Mouse (Mus musculus) stomach, postnatal 0 days (tissue): ENCODE results near the gene Retreg1.

Experiments
- CTCF ChIP-seq: IDR thresholded peaks from 2 replicates; pipeline ENCODE4 v1.5.1; 2016; ENCODE audit warnings: antibody characterized with exemption, low read depth, mild to moderate bottlenecking, moderate library complexity
- EP300 ChIP-seq: optimal IDR thresholded peaks from 2 replicates; pipeline ENCODE3; 2016; ENCODE audit warnings: antibody characterized with exemption

DNA sequence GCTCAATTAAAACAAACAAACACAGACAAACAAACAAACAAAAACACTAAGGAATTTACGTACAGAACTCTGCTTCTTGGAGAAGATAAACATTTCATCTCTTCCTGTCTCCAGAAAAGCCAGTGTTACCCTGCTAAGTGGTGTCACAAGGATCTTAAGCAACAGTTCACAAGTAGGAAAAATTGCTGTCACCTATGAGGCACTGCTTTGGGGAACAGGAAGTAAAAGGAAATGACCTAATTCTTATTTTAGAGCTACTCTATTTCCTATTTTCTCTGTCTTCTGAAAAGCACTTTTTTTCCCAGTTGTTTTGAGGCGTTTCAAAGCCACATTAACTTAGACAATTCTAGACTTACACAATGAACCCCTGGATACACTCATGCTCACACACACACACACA lies 12.6 kb upstream of the Retreg1 start:
- TF ChIP-seq CTCF, result no peak
- no peak for TF ChIP-seq EP300
